Mouse (Mus musculus) kidney, adult 2 months (tissue): Measurements from ENCODE around the gene Spag8.

ENCODE experiments used
- CTCF ChIP-seq: fragments of 200-500 bp; conservative IDR thresholded peaks from 2 replicates; pipeline ENCODE4 v1.5.1; 2011; ENCODE audit warnings: low read depth, mild to moderate bottlenecking, control low read depth, low read length, moderate library complexity, mixed read lengths; ENCODE audit not compliant: insufficient read depth, insufficient read length
- POLR2A ChIP-seq: fragments of 200-500 bp; IDR thresholded peaks from one replicate; pipeline ENCODE4 v1.6.1; 2011; ENCODE audit warnings: low read depth, low read length, control low read depth

DNA sequence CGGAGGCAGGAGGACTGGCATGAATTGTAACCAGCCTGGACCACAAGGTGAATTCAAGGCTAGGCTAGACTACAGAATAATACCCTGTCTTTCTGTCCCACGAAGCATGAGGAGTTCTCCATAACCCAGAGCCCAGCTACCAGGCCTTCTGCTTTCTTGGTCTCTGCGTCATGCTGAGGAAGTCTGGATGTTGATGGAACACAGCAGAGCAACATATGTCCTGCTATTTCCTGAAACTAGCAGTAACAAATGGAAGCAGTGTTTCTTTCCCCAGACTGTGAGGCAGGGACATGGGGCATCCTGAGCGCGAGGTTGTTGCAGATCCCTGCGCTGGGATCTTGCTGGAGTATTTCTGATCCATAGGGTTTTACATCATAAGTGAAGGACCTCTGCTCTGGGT is 25.1 kb upstream of the Spag8 start:
- no peak for TF ChIP-seq CTCF
- no peak for TF ChIP-seq POLR2A
